Mouse (Mus musculus) T-helper 1 cell (primary cell): ENCODE data around the gene Dnaaf3.

Source experiments
- in situ Hi-C: fragments of 300-600 bp; cut with MboI, MseI; formaldehyde crosslinking; loops from one replicate; pipeline ENCODE4 v1.15.1; 2025; ENCODE audit warnings: high pct_unique_total_duplicates

Dnaaf3 gene

DNA sequence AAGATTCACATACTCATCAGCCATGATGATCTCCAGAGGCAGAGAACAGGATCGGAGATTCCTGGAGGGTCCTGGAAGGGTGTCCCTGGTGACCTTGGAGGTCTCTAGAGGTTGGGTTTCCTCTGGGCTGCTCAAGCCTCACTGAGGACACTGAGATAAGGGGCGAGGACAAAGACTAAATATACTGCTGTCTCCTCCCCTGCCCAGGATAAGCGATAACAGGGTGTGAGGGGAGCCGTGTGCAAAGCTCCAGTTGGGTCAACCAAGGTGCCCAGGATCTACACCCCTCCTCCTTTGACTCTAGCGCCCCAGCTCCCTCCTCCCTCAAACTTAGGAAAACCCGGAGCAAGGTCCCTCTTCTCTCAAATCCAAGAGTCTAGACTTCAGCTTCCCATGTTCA is 10.0 kb downstream of the Dnaaf3 start:
- in situ Hi-C loops: loop anchor here (5.0 kb wide), 2 partner anchors 90 to 375 kb away; no protein-coding TSS in a partner anchor

- in situ Hi-C loops: loop anchor here (5.0 kb wide), 2 partner anchors 89 to 374 kb away; no protein-coding TSS in a partner anchor
Observed at GRCm38 (mm10) chr7:4521231-4522003, 10.8 kb downstream of the Dnaaf3 start.

DNA sequence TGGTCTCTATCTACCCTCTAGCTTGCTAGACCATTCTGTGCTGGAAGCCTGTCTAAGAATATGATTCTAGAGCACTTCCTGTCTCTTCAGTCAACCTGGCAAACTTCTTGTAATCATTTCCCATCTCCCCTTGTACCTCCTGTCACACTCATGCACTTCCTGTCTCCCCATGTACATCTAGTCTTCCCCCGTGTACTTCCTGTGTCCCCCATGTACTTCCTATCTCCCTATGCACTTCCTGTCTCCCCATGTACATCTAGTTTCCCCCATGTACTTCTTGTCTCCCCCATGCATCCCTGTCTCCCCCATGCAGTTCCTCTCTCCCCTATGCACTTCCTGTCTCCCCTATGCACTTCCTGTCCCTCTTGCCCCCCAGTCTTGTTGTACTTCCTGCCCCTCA is 13.8 kb downstream of the Dnaaf3 start:
- in situ Hi-C loops: no loop called here

GRCm38 (mm10) chr7:4516332-4517050 is 15.8 kb downstream of the Dnaaf3 start, which contains the start of gene Tnnt1:
Gene Tnnt1, minus strand, starts transcription at chr7:4516382.
- in situ Hi-C loops: no loop called here

DNA sequence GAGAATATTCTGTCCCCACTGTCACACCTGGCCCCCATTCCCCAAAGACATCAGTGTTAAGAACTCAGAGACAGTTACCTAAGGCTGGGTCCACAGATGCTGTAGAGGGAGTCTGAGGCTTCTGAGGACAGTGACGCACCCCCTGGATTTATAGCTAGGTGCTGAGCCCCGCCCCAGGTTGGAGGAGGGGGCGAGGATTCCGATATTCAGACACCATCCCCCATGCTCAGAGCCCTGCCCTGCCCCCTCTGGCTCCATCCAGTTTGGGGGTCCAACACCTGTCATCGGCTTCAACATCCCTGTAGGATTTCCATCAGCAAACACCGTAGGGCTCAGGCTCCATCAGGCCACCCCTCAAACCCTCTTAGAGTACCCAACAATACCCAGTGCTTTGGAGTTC is 16.4 kb downstream of the Dnaaf3 start:
- in situ Hi-C loops: no loop called here

DNA sequence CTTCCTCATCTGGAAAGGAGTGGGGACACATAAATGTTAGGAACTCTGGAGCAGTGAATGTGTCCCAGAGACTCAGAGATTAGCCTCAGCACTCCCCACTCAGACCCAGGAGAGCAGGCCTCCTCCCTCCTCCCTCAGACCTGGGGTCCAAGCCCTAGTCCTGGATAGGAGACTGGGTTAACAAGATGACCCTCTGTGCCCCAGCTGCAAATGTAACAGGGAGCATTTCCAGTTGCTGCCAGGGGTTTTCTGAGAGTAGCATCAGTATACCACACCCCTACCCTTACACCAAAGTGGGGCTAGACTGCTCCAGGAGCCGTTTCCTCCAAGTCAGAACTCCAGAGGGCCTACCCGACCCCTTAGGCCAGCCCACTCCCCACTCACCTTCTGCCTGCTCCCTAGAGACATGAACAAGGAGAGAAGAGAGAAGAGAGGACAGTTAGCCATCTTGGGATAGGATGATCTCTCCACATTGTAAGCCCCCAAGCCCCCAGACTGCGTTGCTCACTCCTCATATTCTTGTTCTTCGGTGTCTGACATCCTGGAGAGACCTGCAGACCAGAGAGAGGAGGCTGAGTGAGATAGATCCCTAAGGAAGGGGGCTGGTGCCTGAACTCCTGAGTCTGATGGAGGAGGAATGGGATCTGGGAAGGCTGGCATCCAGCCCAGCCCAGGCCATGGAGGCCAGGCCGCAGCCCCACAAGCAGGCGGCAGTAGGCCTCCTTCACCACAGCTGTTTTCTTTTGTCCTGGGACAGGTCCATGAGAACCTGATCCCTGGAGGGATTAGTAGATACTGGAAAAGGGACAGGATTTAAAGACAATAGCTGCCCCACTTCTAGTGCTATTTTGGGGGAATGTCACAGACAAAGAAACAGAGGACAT is 18.2 kb downstream of the Dnaaf3 start:
- in situ Hi-C loops: no loop called here

DNA sequence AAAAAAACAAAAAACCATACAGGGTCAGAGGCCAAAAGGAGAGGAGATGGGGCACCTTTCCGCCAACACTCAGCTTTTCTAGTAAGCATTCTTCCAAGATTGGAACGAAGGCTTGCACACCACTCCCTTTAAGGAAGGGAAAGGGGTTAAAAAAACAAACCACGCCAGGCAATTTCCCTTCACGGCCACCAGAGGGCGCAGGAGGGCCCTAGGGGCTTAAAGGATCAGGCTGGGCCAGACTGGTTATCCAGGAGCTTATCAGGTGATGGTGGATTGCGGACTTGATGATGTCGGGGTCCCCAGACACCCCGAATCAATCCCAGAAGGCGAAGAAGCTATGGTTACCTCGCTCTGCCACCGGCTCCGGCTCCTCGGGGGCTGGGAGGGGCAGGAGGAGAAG is 19.0 kb downstream of the Dnaaf3 start:
- in situ Hi-C loops: no loop called here

GRCm38 (mm10) chr7:4511489-4512224 is 20.6 kb downstream of the Dnaaf3 start:
- in situ Hi-C loops: no loop called here

- in situ Hi-C loops: no loop called here
Observed at GRCm38 (mm10) chr7:4509863-4510608, 22.2 kb downstream of the Dnaaf3 start.

DNA sequence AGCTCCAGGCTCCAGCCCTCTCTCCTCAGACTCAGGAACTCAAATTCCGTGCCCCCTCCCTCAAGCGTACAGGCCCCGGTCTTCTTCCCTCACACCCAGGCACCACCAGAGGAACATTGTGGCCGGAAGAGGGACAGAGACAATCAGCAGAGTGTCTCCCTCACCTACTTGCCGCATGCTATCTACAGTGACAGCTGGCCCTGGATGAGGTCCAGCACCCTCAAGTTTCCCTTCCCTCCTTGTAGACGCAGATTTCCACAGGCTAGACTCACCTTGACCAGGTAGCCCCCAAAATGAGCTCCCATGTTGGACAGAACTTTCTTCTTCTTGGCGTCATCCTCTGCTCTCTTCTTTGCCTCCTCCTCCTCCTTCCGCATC is 23.5 kb downstream of the Dnaaf3 start:
- in situ Hi-C loops: no loop called here

- in situ Hi-C loops: no loop called here
Observed at GRCm38 (mm10) chr7:4508062-4508738, 24.1 kb downstream of the Dnaaf3 start.

- in situ Hi-C loops: no loop called here
Observed at GRCm38 (mm10) chr7:4507220-4507619, 25.0 kb downstream of the Dnaaf3 start.

- in situ Hi-C loops: no loop called here
Observed at GRCm38 (mm10) chr7:4504646-4505435, 27.4 kb downstream of the Dnaaf3 start.

DNA sequence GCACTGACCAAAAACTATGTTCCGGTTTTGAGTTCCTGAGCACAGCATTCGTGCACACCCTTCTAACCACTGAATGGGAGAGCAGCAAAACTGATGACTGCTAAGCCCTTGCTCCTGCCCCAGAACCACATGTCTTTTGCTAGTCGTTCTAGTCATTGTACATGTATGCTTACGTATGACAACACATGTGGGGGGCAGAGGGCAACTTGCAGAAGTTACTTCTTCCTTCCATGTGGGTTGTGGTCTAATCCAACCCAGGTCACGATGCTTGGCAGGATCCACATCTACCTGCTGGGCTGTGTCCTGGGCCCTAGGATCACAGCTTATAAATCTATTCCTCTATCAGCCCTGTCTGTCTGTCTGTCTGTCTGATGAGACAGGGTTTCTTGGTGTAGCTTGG is 28.4 kb downstream of the Dnaaf3 start:
- in situ Hi-C loops: no loop called here

DNA sequence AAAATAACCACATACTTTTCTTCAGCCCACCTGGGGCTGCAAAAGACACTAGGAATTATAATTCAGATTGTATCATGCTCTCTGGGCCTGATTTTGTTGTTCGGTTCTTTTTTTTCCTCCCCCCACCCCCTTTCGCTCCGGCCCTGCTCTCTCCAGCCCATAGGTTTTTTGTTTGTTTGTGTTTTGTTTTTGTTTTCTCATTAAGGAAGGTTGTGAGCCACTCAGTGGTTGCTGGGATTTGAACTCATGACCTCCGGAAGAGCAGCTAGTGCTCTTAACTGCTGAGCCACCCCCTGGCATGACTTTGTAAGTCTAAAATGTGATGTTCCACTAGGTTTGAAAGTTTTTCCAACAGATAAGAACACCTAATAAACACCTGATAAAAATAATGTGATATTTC is 29.2 kb downstream of the Dnaaf3 start:
- in situ Hi-C loops: no loop called here

DNA sequence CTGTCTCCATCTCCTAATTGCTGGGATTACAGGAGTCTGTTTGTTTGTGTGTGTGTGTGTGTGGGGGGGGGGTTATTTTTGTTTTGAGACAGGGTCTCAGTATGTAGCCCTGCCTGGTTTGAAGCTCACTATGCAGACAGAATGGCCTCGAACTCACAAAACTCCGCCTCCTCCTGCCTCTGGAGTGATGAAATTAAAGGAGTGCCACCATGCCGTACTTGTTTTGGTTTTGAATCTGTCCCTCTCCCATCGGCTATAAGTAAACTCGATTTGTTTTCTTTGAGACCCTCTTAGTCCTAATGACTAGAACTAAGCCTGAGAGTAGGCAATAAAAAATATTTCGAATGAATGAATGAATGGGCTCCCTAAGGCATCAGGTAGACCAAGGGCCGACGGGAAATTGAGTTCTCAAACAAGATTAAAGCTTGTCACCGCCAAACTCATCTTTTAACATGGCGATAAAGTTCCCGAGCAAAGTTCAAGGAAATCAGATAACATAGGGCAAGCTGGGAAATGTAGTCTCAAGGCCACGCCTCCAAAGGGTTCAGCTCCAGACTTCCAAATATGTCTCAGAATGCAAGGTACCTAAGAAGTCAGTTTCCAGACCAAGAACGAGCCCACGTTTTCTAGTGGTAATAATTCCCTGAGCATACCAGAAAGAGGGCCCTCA is 29.7 kb downstream of the Dnaaf3 start:
- in situ Hi-C loops: no loop called here

- in situ Hi-C loops: no loop called here
Observed at GRCm38 (mm10) chr7:4501558-4502397, 30.5 kb downstream of the Dnaaf3 start, which contains the start of gene Ppp1r12c. Gene Ppp1r12c, minus strand, starts transcription at chr7:4501680.
